Mouse (Mus musculus) bone marrow, adult 2 months (tissue): ENCODE results near the gene Vps18.

Experiments
- CTCF ChIP-seq: fragments of 200-500 bp; IDR thresholded peaks from 2 replicates; pipeline ENCODE4 v1.5.1; 2011; ENCODE audit warnings: low read length, control low read depth; ENCODE audit not compliant: control insufficient read depth, insufficient read depth
- POLR2A ChIP-seq: fragments of 200-500 bp; IDR thresholded peaks from 2 replicates; pipeline ENCODE4 v1.6.1; 2011; ENCODE audit warnings: low read depth, mild to moderate bottlenecking, control low read depth, low read length, borderline replicate concordance; ENCODE audit not compliant: control insufficient read depth

- TF ChIP-seq POLR2A (no peak), CTCF (no peak)
These were observed 33.4 kb downstream of the Vps18 start for GRCm38 (mm10) chr2:119321771-119322586.
